Mouse (Mus musculus): ENCODE measurements at regions not wholly inside any gene's neighbourhood (a gene's known extent, or its start where the extent isn't known, plus 50 kb on each side); places are given as distances from the start of the nearest gene placed in this dataset.
"Not testable (repeated sequence)": the region's sequence is repeated elsewhere in the genome, so short reads cannot be mapped to it uniquely, and the experiment has no call there.

DNA sequence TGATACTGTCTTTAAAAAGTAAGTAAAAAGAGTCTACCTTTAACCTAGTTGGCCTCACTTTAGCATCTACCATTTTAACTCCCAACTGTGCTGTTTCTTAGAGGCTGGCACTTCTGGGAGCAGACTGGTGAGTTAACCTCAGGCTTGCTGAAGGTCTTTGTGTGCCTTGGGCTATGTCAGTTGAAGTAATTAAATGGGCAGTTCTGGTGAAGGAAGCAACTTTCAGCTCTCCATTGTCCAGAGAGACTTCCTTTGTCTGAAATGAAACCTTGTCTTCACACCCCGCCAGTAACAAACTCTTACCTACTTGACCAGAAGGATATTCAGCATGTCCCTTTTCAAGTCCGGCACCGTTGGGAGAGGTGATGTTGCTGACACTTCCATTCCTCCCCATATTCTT lies 55.5 kb downstream of the Zfp281 start:
- no peaks in the 10 kb centered on the region for H3K9me3 ChIP-seq (ENCODE audit: control insufficient read depth, low read length)
- H3K27me3 ChIP-seq (replicated peaks; ENCODE audit: control insufficient read depth, insufficient read depth, low read length) = no peaks in the 10 kb centered on the region

DNA sequence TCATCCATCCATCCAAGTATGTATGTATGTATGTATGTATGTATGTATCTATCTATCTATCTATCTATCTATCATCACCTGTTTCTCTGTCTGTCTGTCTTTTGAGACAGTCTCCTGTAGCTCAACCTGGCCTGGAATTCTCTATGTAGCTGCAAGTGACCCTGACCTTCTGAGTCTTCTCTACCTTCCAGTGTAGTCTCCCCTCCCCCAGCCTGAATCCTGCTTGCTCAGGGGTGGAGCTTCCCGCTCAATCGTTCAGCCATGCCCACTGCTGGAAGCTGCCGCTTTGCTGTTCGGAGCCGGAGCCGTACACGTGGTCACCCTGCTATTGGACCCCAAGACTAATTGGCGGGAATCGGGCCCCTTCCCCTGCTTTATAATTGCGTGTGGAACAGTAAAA lies 57.6 kb downstream of the Zfp281 start:
- H3K4me1 ChIP-seq (replicated peaks; ENCODE audit: control insufficient read depth, insufficient read depth, low read length); H3K9me3 ChIP-seq (ENCODE audit: control insufficient read depth, low read length); H3K27ac ChIP-seq (ENCODE audit: low read length); H3K27me3 ChIP-seq (replicated peaks; ENCODE audit: control insufficient read depth, insufficient read depth, low read length); H3K4me2 ChIP-seq (ENCODE audit: low read length); H3K36me3 ChIP-seq (ENCODE audit: control insufficient read depth, insufficient read depth); ATAC-seq; H3K4me3 ChIP-seq (replicated peaks; ENCODE audit: low read length); H3K9ac ChIP-seq (replicated peaks; ENCODE audit: low read depth, low read length): not testable (repeated sequence)
- 77% methylated on average over 10 of the region's 10 CpGs for WGBS

More for the DNA sequence above, 55.5 kb downstream of the Zfp281 start:
- H3K36me3 ChIP-seq (ENCODE audit: control insufficient read depth, insufficient read depth) = no peaks in the 10 kb centered on the region
- H3K4me2 ChIP-seq (ENCODE audit: low read length) = no peak overlapping the region
- no peak overlapping the region for H3K9ac ChIP-seq (replicated peaks; ENCODE audit: low read depth, low read length)
- H3K27ac ChIP-seq (ENCODE audit: low read length) = no peak overlapping the region
- ATAC-seq = no peak
- no peak overlapping the region for H3K4me3 ChIP-seq (replicated peaks; ENCODE audit: low read length)
- WGBS = 69% methylated on average over 3 of the region's 3 CpGs
- H3K4me1 ChIP-seq (replicated peaks; ENCODE audit: control insufficient read depth, insufficient read depth, low read length) = no peaks in the 10 kb centered on the region

DNA sequence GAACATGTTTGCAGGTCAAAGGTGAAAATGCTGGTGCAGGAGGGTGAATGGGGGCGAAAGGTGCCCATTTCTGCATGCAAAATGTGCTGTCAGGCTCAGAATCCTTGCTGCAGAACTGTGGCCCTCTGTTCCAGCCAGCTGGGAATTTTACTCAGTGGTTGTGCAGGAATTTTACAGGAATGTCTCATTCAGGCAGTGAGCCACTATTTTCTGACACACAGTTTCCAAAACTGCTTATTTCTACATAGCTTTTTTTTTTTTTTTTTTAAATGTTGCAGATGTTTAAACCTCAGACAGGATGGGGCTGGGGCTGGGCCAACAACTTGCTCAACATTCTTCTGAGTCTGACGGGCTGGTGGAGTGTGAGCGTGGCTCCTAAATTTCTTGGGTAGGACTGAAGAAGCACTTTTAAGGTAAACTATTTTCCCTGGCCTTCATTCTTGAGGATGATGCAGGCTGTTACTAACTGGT lies 58.4 kb downstream of the Zfp281 start:
- H3K9ac ChIP-seq (replicated peaks; ENCODE audit: low read depth, low read length) = no peak overlapping the region
- WGBS = 78% methylated on average over 3 of the region's 3 CpGs
- no peak for ATAC-seq
- no peaks in the 10 kb centered on the region for H3K36me3 ChIP-seq (ENCODE audit: control insufficient read depth, insufficient read depth)
- H3K4me2 ChIP-seq (ENCODE audit: low read length) = no peak overlapping the region
- no peak overlapping the region for H3K27ac ChIP-seq (ENCODE audit: low read length)
- no peak overlapping the region for H3K4me3 ChIP-seq (replicated peaks; ENCODE audit: low read length)
- H3K9me3 ChIP-seq (ENCODE audit: control insufficient read depth, low read length) = no peaks in the 10 kb centered on the region
- H3K27me3 ChIP-seq (replicated peaks; ENCODE audit: control insufficient read depth, insufficient read depth, low read length) = no peaks in the 10 kb centered on the region
- H3K4me1 ChIP-seq (replicated peaks; ENCODE audit: control insufficient read depth, insufficient read depth, low read length) = no peaks in the 10 kb centered on the region

DNA sequence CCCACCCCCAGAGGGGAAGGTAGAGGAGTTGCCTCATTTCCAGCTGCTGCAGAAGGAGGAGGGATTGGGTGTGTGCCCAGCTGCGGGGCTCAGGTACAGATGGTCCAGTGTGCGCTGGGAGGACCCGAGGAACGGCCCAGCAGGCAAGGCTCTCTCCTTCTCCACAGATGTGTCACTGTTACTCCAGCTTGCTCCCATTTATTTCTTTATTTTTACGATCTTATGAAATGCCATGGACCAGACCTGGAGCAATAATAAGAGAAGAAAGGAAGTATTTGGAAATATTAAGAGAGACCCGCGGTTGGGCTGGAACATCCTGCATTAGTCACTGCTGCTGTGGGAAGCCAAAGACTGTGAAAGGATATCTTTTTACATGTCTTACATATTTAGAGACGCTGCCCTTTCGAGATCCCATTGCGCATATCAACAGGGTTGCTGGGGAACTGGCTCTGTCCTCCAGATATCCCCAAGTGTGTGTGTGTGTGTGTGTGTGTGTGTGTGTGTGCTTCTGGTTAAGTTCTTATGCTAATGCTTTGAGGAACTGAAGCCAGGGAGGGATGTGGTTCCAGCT lies 58.9 kb downstream of the Zfp281 start:
- H3K4me1 ChIP-seq (replicated peaks; ENCODE audit: control insufficient read depth, insufficient read depth, low read length) = no peaks in the 10 kb centered on the region
- H3K27ac ChIP-seq (ENCODE audit: low read length) = no peak overlapping the region
- H3K9ac ChIP-seq (replicated peaks; ENCODE audit: low read depth, low read length) = no peak overlapping the region
- H3K4me2 ChIP-seq (ENCODE audit: low read length) = no peak overlapping the region
- no peak overlapping the region for H3K4me3 ChIP-seq (replicated peaks; ENCODE audit: low read length)
- no peaks in the 10 kb centered on the region for H3K27me3 ChIP-seq (replicated peaks; ENCODE audit: control insufficient read depth, insufficient read depth, low read length)
- no peaks in the 10 kb centered on the region for H3K36me3 ChIP-seq (ENCODE audit: control insufficient read depth, insufficient read depth)
- ATAC-seq = no peak
- no peaks in the 10 kb centered on the region for H3K9me3 ChIP-seq (ENCODE audit: control insufficient read depth, low read length)
- WGBS = 73% methylated on average over 10 of the region's 10 CpGs

DNA sequence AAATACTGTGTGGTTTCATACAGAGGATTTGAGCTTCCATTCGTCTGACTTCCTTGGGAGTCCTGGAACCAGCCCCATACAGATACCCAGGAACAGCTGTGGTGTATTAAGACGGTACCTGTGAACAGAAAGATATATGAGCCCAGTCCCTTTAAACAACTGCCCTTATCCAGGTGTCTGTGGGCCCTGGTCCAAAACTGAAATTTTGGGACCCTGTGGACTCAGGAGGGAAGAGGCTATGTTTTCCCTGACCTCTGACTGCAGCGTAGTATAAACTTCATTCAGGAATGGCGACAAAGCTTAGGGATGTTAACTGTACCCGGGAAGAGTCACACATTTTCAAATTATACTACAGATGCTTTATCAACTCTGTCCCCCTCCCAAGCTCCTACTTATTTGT lies 59.8 kb downstream of the Zfp281 start:
- H3K27me3 ChIP-seq (replicated peaks; ENCODE audit: control insufficient read depth, insufficient read depth, low read length) = no peaks in the 10 kb centered on the region
- no peak overlapping the region for H3K27ac ChIP-seq (ENCODE audit: low read length)
- H3K9ac ChIP-seq (replicated peaks; ENCODE audit: low read depth, low read length) = no peak overlapping the region
- H3K4me3 ChIP-seq (replicated peaks; ENCODE audit: low read length) = no peak overlapping the region
- no peak for ATAC-seq
- no peak overlapping the region for H3K4me2 ChIP-seq (ENCODE audit: low read length)
- H3K36me3 ChIP-seq (ENCODE audit: control insufficient read depth, insufficient read depth) = no peaks in the 10 kb centered on the region
- H3K9me3 ChIP-seq (ENCODE audit: control insufficient read depth, low read length) = no peaks in the 10 kb centered on the region
- 91% methylated on average over 5 of the region's 5 CpGs for WGBS
- H3K4me1 ChIP-seq (replicated peaks; ENCODE audit: control insufficient read depth, insufficient read depth, low read length) = no peaks in the 10 kb centered on the region

DNA sequence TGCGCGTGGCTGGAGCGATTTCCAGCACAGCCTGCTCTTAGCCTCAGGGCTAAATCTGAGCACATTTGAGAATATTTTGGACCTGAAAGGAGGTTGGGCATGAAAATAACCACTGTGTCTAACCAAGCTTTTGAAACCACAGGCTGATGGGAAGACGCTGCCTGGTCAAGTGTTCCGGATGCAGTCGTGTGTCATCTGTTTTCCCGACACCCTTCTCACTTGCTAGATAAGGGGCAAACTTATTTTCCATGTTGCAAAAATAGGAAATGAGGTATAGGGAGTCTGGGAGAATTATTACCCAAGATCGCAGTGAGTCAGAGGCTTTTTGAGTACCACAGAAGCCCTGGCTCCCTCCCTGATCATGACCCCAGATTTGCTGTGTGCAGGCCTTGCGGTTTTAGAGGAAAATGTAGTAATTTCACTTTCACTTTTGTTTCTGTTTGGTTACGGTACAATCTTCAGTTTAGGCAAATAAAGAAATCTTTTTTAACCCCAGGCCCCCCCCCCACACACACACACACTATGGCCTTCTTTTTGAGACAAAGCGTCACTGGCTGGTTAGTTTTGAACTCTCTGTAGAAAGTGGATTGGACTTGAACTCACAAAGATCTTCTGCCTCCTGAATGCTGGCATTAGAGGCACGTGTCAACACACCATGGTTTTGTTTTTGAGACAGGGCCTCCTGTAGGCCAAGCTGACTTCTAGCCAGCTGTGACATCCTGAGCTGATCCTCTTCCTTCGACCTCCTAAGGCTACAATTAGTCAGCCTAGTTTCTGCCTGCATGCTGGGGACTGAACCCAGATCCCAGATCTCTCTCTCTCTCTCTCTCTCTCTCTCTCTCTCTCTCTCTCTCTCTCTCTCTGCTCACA lies 60.7 kb downstream of the Zfp281 start:
- H3K27me3 ChIP-seq (replicated peaks; ENCODE audit: control insufficient read depth, insufficient read depth, low read length) = no peaks in the 10 kb centered on the region
- no peak overlapping the region for H3K9ac ChIP-seq (replicated peaks; ENCODE audit: low read depth, low read length)
- H3K27ac ChIP-seq (ENCODE audit: low read length) = no peak overlapping the region
- 70% methylated on average over 13 of the region's 13 CpGs for WGBS
- H3K4me2 ChIP-seq (ENCODE audit: low read length) = no peak overlapping the region
- H3K9me3 ChIP-seq (ENCODE audit: control insufficient read depth, low read length) = no peaks in the 10 kb centered on the region
- no peaks in the 10 kb centered on the region for H3K36me3 ChIP-seq (ENCODE audit: control insufficient read depth, insufficient read depth)
- no peaks in the 10 kb centered on the region for H3K4me1 ChIP-seq (replicated peaks; ENCODE audit: control insufficient read depth, insufficient read depth, low read length)
- no peak overlapping the region for H3K4me3 ChIP-seq (replicated peaks; ENCODE audit: low read length)
- ATAC-seq = no peak

DNA sequence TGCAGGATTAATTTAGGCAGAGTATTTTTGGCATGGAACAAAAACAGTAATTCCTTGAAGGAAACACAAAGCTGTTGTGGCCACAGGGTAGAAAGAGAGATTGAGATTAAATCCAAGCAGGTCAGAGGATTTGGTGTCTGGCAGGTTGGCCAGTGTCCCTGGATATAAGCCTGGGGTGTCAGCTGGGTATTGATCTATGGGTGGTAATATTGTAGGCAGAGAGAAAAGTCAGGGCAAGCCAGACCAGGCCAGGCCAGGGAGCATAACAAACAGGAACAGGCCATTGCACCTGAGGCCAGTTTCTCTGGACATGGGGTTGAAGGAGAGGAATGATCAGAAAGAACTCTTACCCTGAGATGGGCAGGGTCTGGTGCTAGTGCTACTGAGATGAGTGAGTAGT lies 61.8 kb downstream of the Zfp281 start:
- no peaks in the 10 kb centered on the region for H3K27me3 ChIP-seq (replicated peaks; ENCODE audit: control insufficient read depth, insufficient read depth, low read length)
- H3K4me2 ChIP-seq (ENCODE audit: low read length) = no peak overlapping the region
- H3K9ac ChIP-seq (replicated peaks; ENCODE audit: low read depth, low read length) = no peak overlapping the region
- H3K4me1 ChIP-seq (replicated peaks; ENCODE audit: control insufficient read depth, insufficient read depth, low read length) = no peaks in the 10 kb centered on the region
- H3K27ac ChIP-seq (ENCODE audit: low read length) = no peak overlapping the region
- H3K36me3 ChIP-seq (ENCODE audit: control insufficient read depth, insufficient read depth) = no peaks in the 10 kb centered on the region
- ATAC-seq = no peak
- H3K9me3 ChIP-seq (ENCODE audit: control insufficient read depth, low read length) = no peaks in the 10 kb centered on the region
- H3K4me3 ChIP-seq (replicated peaks; ENCODE audit: low read length) = no peak overlapping the region

DNA sequence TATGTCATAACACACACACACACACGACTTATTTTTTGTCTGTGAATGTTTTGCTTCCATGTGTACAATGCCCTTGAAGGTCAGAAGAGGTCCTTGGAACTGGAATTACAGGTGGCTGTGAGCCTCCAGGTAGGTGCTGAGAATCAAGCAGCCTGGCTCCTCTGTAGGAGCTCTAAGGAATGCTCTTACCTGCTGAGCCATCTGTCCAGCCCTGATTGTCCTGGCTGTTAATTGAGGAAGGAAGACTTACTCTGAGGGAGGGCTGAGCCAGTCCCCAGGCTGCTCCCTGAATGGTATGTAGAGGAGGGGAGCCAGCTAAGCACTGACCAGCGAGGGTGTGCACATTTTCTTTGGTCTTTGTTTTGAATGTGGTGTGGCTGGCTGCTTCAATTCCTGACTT lies 65.4 kb downstream of the Zfp281 start:
- ATAC-seq = no peak
- H3K27ac ChIP-seq (ENCODE audit: low read length) = no peak overlapping the region
- no peaks in the 10 kb centered on the region for H3K27me3 ChIP-seq (replicated peaks; ENCODE audit: control insufficient read depth, insufficient read depth, low read length)
- H3K9me3 ChIP-seq (ENCODE audit: control insufficient read depth, low read length) = no peaks in the 10 kb centered on the region
- no peaks in the 10 kb centered on the region for H3K36me3 ChIP-seq (ENCODE audit: control insufficient read depth, insufficient read depth)
- no peak overlapping the region for H3K9ac ChIP-seq (replicated peaks; ENCODE audit: low read depth, low read length)
- no peak overlapping the region for H3K4me3 ChIP-seq (replicated peaks; ENCODE audit: low read length)
- H3K4me2 ChIP-seq (ENCODE audit: low read length) = no peak overlapping the region
- H3K4me1 ChIP-seq (replicated peaks; ENCODE audit: control insufficient read depth, insufficient read depth, low read length) = no peaks in the 10 kb centered on the region
- WGBS = 16% methylated on average over 2 of the region's 2 CpGs

DNA sequence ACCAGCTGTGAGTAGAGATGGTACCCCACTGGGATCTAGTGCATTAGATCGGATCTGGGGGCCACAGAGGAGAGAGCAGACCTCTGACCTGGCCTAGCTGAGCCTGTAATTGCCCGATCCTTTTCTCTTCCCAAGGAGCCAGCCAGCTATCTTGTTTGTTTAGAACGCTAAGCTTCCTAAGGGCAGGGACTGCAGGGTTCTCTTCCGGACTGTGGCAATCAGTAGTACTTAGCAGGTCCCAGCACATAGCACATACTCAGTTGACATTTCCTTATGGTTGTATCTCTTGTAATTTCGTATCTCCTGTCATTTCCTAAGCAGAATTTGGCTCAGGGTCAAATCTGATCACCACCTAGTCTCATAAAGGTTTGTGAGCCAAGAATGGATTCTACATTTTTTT lies 68.7 kb downstream of the Zfp281 start:
- 43% methylated on average over 5 of the region's 5 CpGs for WGBS
- ATAC-seq = no peak

More for the DNA sequence above, 68.7 kb downstream of the Zfp281 start:
- H3K36me3 ChIP-seq (ENCODE audit: control insufficient read depth, insufficient read depth) = no peaks in the 10 kb centered on the region
- peaks cover 6% of the 10 kb centered on the region for H3K4me1 ChIP-seq (replicated peaks; ENCODE audit: control insufficient read depth, insufficient read depth, low read length)
- H3K27me3 ChIP-seq (replicated peaks; ENCODE audit: control insufficient read depth, insufficient read depth, low read length) = no peaks in the 10 kb centered on the region
- no peak overlapping the region for H3K4me3 ChIP-seq (replicated peaks; ENCODE audit: low read length)
- no peak overlapping the region for H3K27ac ChIP-seq (ENCODE audit: low read length)
- no peak overlapping the region for H3K9ac ChIP-seq (replicated peaks; ENCODE audit: low read depth, low read length)
- no peak overlapping the region for H3K4me2 ChIP-seq (ENCODE audit: low read length)
- H3K9me3 ChIP-seq (ENCODE audit: control insufficient read depth, low read length) = no peaks in the 10 kb centered on the region
